Mouse (Mus musculus): ENCODE measurements around the gene Ankrd10.
"Not testable (repeated sequence)": the region's sequence is repeated elsewhere in the genome, so short reads cannot be mapped to it uniquely, and the experiment has no call there.

Gene Ankrd10

DNA sequence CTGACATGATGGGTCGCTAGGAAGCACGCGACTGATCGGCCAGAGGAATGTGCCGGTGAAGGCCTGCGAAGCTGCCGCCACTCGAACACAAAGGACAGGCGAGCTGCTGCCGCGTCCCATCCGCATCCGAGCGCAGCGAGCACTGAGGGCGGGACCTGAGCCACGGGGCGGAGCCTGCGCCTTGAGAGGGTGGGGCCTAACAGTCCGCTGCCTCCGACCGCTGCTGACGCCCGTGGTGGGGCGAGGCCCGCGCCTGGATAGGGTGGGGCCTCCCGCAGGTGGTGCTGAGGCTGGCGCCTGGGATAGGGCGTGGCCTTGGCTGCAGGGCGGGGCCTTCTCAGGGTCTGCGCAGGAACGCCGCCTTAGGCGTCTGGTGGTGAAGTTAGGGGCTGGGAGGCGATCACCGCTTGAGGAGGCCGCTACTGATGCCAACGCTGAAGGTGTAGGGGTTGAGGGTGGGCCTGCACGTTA, at the start of gene Ankrd10:
Ankrd10 (minus strand) TSS at position 147 of the 471 bp plus-strand sequence.
- DNase-seq = peak; percentile 98

DNA sequence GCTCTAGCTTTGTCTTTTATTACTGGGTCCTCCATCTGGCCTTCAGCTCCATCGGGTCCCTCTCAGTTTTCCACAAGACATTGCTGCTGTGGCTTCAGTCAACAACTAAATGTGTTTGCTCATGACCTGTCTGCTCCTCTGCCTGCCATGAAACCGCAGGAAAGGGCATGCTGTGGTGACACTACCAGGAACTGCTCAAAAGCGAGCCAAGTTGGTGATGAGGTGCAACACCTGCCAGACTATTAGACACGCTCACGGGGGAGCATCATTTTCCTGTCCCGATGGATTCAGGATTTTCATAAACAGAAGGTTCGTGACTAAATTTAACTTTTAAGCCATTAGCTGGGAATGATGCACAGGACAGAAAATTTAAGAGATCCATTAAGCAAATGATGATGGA, 49.0 kb upstream of the Ankrd10 start:
- DNase-seq = no peak

DNA sequence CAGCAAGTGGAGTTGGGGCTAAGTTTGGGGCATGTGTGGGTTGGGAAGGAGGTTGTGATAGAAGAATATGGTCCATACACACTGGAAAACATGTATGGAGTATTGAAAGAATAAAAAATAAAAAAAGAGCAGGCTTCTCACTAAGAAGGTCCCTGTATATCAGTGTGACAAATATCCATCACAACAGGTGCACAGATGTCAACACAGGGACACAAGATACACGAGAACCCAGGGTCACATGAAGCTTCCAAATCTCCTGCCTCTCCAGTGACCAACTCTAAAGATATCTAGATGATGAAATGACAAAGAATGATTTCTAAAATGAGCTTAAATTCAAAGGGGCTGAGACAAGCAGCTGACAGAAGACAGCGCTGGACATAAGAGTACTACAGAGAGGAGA, 32.8 kb upstream of the Ankrd10 start:
- DNase-seq = no peak

DNA sequence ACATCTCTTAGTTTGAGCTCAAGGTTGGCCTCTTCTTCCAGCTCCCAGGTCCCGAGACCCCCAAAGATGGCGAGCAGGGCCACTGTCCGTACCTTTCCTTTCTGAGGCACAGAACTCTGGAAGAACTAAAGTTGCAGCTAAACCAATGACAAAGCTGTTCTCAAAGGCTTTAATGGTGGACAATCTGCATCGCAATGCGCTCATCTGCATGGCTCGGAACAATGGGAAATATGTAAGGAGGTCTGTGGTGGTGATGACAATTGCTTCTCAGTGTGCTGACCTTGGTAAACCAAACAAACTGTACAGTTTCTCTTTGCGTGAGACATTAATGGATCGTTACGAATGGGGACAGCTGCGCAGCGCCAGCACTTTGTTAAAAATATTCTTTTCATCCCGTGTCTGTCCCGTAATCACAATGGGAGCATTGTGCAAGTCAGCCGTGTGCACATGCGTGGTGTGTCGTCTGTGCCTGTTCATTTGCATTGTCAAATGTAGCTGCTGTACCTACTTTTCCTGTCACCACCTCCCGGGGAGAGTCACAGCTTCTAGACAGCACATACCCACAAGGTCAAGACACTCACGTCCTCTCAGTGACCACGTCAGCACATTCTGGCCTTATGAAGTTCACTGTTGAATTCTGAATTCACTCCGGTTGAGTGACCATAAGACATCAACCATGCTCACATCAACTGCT, 30.6 kb upstream of the Ankrd10 start:
- DNase-seq = not testable (repeated sequence)

DNA sequence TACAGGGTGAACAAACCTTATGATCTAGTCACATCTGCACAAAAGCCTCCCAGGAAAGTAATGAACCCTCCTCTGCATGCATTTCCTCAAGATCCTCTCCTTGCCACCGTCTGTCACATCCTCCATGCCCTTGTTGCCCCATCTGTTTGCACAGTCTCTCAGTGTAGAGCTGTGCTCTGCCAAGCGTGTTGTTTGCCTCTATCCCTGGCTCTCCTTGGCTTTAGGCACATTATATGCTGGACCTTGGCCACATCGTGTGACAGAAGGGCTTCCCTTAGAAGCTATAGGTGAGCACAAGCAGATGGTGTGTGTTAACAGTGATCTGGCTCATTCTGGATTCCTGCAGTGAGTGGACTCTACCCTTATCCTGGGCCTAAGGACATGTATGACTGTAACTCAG, 26.4 kb upstream of the Ankrd10 start:
- DNase-seq = no peak

DNA sequence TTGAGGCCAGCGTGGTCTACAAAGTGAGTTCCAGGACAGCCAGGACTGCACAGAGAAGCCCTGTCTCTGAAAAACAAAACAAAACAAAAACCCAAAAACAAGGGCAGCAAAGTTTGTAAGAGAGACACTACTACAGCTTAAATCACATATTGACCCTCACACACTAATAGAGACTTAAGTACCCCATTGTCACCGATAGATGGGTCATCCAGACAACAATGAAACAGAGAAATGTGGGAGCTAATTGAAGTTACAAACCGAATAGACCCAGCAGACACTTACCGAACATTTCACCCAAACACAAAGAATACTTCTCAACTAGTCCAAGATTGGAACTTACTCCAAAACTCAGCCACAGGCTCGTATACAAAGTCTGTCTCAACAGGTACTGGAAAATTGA, 14.5 kb upstream of the Ankrd10 start:
- DNase-seq = no peak

DNA sequence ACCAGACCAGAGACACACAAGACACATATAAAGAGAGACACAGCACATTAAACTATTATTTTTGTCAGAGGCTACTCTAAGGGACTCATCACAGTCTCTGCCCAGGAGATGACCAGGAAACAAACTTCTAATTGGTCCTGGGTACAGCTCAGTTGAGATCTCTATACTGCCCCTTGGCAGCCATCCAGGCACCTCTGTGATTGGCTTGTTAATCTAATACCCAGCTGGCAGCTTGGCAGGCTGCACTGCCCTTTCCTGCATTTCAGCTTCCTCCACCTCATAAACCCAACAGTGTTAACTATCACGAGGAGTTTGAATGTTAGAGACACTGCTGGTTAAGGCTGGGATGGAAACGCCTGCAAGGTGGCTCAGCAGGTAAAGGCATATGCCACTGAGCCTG, 7.6 kb upstream of the Ankrd10 start:
- peak in 1 of 2 experiments; percentile 30 for DNase-seq

DNA sequence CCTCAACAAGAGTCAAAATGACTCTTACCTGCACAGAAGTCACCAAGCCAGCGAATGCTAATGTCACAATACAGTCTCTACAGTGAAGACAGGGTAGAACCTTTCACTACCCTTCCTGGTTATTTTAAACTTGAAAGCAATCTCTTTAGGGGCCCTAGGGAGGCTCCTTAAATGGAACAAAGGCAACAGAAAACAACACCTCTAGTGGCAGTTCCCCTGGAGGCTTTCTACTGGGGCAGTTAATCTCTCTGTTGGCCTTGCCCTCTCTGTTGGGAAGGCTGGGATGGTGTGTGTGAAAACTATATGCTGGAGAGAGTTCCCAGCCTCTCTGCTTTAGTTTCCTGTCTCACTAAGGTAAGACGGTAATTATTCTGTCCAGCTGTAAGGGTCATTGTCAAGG, 5.0 kb upstream of the Ankrd10 start:
- no peak for DNase-seq

DNA sequence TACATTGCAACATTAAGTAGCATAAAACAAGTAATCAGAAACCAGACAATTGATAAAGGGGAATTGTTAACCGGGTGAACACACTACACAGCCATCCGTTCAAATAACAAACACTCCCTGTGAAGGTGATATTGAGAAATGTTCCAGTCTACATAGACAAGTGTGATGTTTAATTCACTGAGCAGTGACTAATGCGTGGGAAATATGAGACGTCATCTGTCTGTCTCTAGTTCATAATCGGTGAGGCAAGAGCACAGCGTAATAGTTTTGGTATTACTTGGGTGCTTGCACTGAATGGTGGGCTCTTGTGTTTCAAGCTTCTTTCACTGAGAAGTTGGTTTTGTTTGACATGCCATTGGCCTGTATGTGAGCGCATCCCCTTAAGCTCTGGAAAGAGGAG, 2.0 kb upstream of the Ankrd10 start:
- DNase-seq = no peak

DNA sequence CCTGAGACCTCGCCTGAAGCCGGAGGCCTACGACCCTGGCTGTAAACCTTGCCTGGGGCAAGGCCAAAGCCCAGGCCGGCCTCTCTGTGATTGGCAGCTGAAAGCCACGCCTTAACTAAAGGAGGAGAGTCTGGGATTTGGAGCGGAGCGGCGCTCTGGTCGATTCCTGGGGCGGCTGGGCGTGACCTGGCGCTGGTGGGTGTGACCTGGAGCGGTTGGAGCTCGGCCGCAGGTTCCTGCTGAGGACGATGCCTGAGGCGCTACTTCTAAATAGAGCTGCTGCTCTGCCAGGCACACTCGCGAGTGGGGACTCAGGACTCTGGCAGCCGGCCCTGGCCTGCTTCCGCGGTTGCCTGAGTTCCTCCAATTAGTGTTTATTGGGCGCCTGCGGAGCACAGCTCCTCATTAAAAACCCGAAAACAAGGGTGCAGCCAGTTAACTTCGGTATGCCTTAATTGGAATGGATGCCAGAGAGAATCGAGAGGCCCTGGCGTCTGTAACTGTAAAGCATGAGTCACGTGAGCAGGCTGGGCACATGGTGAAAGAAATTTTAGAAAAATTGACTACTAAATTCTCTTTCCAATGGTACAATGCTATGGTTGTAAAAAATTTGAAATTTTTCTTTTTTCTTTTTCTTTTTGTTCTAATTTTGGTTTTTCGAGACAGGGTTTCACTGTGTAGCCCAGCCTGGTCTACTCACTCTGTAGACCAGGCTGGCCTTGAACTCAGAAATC, 934 bp upstream of the Ankrd10 start:
- DNase-seq = peak; percentile 94 to 95

DNA sequence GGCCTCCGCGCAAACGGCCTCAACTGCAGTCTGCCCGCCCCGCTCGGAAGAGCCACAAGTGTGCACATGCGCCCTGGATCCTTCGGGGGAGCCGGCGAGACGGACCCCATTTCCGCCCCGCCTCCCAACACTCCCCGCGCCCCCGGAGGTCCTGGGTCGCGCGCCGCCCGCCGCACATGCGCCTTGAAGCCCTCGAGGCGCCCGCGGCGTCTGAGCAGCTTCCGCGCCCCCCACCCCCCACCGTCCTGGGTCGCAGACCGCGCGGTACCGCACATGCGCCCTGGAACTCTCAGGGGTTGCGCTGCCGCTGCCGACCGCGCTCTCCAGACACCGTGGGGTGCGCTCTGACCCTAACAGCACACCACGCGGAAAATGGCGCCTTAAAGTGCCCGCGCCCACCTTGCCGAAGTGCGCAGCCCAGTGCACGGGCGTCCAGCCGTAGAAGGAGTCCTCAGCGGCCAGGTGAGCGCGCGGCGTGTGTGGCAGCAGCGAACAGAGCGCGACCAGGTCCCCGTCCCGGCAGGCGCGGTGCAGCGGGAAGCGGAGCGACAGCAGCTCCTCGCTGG, 462 bp downstream of the Ankrd10 start:
- DNase-seq = peak; percentile 88 to 92

DNA sequence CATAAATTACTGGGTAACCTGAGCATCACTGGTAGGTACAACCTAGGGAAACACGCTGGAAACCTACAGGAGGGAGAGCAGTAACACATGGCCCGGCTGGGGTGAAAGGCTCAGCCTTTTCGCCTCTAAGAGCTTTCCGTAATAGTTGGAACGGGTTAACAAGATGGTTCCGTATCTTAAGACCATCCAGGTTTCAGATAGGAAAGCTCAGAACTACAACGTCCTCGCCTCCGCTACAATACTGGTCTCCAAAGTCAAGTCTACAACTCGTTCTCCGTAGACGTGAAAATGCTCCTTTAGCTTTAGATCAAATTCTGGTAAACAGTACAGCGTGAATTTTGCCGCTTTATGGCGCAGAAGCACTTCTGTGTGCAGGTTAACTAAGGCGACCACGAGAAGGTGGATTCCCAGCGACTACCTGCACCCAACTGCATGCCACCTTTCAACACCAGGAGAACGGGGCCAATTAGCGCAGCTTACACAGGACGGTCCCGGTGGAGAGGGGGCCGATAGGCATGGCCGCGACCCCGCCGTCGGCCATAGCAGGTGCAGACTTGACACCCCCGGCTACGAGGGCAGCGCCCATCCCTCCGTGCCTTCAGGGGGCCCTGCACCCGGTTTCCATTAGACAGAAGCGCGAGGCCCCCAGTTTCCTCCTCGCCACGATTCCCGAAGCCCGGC, 1.1 kb downstream of the Ankrd10 start:
- DNase-seq = no peak

DNA sequence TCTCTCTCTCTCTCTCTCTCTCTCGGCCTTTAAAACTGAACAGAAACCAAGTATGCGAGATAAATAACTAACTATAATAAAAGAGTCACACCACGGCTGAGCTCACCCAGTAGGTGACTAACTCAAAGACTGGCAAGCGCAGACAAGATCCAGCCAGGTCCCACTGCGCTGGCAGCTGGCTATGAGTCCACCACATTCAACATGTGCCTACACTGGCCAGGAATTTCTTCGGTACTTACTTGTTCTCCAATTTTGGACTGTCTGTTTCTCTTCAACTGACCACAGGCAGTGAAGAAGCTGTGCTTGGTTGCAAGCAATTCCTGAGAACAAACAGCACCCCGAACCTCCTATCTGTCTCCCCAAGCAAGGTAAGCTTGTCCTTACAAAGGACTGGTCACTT, 2.1 kb downstream of the Ankrd10 start:
- DNase-seq = peak; percentile 56 to 58

DNA sequence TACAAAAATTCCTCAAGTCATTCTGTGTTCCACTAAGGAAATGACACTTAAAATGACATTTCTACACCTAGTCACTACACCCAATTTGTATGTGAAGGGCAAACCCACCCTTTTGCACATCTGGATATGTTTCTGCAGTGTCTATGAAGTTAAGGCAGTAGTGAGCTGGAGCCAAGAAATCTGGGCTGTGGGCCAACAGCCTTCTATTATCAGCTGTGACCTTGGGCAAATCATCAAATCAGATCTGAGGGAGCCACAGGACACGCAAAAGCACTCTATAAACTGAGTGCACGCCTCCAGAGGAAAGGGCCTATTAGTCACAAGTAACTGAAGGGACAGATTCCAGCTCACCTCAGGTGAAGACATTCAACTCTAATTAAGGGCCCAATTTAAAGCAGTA, 3.2 kb downstream of the Ankrd10 start:
- DNase-seq = peak; percentile 75 to 81

DNA sequence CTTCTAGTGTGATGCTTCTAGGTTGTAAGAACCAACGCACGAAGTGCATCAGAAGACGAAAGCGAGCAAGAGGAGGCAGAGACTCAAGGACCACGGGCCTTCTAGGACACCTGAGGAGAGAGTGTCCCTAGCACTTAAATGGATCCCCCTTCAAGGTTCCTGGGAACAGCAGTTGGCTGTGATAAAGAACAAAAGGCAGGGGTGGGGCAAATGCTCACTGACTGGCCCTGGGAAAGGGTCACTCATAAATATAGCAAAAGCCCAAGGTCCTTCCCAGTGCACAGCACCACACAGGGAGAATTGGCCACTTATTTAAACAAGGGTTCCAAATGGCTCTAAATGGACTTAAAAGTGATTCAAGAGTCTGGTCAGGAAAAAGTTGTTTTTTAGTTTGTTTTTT, 6.4 kb downstream of the Ankrd10 start:
- no peak for DNase-seq

DNA sequence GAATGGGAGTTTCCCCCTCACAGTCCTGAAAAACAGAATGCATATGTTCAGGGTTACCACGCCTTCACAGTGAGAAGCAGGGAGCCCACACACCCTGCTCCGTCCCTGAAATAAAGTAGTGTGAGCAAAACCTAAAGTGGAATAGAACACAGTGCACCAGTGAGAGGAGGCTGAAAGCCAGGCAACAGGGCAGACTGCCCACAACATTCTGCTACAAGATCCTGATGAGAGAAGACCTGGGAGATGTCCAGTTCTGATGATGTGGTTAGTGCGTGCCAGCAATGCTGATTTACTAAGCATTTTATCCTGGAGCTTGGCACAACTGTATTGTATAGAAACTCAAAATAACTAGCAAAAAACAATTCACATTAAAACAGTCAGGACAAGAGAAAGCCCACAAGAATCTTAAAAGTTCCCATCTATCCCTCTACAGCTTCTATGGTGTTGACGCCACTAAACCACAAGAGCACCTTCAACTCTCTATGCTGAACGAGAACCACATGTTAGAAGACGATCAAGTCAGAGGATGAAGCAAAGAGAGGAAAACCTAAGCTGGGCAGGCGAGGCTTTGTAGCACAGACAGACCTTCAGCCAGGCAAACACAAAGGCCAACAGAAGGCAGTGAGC, 6.9 kb downstream of the Ankrd10 start:
- DNase-seq = no peak

DNA sequence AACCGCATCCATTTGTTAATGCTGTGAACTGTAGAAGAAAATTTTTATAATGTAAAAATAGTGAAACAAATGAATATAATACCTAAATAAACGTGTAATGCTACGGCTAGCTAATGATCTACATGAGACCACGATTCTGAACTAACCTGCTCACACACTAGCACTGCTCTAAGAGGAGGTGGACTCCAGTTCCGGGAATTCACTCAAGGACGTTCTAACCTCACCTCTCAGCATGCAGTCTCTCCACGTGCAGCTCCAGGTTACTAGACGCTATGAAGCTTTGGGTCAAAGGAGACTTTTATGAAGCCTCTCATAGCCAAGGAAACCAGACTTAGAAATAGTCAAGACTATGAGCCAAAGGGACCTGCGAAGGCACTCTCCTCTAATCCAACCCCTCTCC, 7.8 kb downstream of the Ankrd10 start:
- DNase-seq = peak; percentile 9 to 14

DNA sequence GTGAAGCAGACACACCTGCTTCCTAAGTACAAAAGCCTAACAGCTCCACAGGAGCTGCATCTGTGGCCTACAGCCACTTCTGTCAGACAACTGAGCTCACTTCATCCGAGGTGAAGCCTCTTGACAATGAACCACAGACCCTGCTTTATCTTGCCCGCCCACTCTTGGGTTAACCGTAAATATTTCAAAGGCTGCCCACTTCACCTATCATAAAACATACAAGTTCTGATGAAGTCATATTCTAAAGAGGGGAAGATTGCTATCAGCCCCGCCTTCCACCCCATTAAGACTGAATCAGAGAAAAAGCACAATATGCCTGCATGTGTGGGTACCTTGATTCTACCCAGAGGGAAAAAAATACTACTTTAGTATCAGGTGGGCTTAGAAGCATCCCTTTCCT, 10.5 kb downstream of the Ankrd10 start:
- DNase-seq = no peak

DNA sequence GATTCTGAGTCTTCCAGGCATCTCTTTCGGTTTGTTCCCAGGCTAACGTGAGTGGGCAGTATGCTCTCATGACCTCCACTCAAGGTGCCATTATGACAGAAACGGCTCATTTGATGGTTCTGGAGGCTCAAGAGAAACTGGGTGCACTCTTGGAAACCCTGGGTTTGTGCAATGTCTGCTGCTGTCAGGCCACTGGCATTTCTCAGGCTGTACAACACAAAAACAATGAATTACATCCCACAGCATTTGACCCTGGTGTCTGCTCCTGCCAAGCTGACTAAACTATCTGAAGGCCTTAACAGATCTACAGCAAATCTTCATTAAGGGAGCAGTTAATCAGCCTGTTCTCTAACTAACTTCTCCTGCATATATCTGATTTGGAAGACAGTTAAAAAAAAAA, 16.5 kb downstream of the Ankrd10 start:
- DNase-seq = no peak

DNA sequence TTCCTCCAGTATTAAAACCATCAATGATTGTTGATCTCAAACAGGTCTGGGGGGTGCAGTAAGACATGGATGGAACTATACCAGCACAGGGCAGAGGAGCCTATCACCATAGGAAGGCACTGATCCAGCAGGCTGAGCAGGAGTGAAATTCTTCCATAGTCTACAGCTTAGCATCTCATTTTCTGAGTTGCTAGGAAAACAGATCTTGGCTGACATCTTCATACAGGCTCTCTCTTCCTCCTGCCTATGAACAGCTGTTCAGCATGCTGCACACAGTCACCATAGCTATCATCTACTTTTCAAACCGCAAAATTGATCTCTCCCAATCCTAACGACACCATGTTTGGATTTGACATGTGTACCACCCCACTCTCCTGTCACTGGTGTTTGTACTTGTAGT, 17.5 kb downstream of the Ankrd10 start:
- no peak for DNase-seq

DNA sequence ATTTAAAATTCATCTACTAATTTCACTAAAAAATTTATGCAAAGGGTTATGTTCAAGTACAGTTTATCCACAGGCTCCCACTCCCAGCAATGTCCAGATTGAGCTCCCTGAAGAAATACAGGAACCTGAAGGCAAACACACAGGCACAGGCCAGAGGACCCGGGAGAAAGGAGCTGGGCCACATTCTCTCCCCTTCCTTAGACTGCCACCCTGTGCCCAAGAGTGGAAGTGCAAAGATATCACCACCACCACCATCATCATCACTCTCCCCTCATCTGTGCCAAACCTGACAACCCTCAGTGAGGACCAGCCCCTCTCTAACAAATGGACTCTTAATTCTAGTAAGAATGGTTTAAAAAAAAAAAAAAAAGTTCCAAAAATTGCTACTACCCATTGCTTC, 19.3 kb downstream of the Ankrd10 start:
- DNase-seq = peak; percentile 26 to 76

DNA sequence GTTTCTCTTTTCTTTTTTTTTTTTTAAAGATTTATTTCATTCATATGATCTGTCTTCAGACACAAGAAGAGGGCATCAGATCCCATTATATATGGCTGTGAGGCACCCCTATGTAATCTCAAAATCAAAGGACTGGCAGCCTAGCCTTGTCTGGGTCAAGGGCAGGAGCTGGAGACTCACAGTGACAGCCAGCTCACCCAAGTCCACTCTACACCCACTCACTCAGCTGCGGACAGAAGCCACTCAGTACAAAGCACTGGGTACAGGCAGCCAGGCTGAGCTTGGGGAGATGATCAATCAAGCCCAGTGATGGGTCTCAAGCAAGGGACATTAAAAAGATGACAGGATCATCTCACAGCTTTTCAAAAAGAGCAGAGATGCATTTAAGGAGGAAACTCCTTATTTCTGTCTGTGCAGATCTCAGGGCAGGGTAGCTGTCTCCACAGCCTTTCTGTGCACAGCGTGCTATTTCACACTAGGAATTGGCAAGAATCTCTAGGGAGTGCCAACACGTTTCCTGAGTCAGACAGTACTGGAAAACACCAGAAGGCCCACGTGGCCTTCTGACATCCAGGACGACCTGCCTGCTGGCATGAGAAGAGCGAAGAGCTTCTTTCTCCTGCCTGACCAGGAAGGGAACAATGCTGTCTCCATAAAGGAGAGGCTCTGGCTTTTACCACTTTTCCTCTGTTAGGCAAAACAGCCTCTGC, 21.3 kb downstream of the Ankrd10 start:
- DNase-seq = no peak
